Mouse (Mus musculus) stomach, embryonic 16.5 days (tissue): ENCODE results near the gene Hjurp. TPM values are rescaled to one million over a fixed set of nuclear protein-coding genes. Genes with fewer than 3 reads are reported as not detected.

Experiments
- ATAC-seq: fragments of 200-750 bp; cut with Nextera tagmentation; 2 replicates; pipeline ENCODE4 v1.8.0; 2017; ENCODE audit warnings: moderate number of reproducible peaks, moderate TSS enrichment; ENCODE audit not compliant: insufficient read depth, low FRiP score
- H3K27ac ChIP-seq: fragments of 300-500 bp; sonication (generic); 2 replicates; pipeline ENCODE4 v1.5.1; 2014; ENCODE audit warnings: low read length
- H3K27me3 ChIP-seq: fragments of 300-500 bp; sonication (generic); 2 replicates; pipeline ENCODE4 v1.6.1; 2014; ENCODE audit warnings: low read length, control low read depth, mixed read lengths; ENCODE audit not compliant: control insufficient read depth, insufficient read depth
- H3K36me3 ChIP-seq: fragments of 300-500 bp; sonication (generic); 2 replicates; pipeline ENCODE4 v1.6.1; 2014; ENCODE audit warnings: low read length; ENCODE audit not compliant: control insufficient read depth, insufficient read depth
- H3K4me1 ChIP-seq: fragments of 300-500 bp; sonication (generic); 2 replicates; pipeline ENCODE4 v1.6.1; 2014; ENCODE audit warnings: low read length, control low read depth, mixed read lengths; ENCODE audit not compliant: control insufficient read depth, insufficient read depth
- H3K4me2 ChIP-seq: fragments of 300-500 bp; sonication (generic); 2 replicates; pipeline ENCODE4 v1.6.1; 2014; ENCODE audit warnings: low read depth, low read length, mixed read lengths
- H3K4me3 ChIP-seq: fragments of 300-500 bp; sonication (generic); replicated peaks from 2 replicates; pipeline ENCODE4 v1.5.1; 2014; ENCODE audit warnings: mild to moderate bottlenecking, low read length
- H3K9ac ChIP-seq: fragments of 300-500 bp; sonication (generic); 2 replicates; pipeline ENCODE4 v1.6.1; 2014; ENCODE audit warnings: low read length
- H3K9me3 ChIP-seq: fragments of 300-500 bp; sonication (generic); replicated peaks from 2 replicates; pipeline ENCODE4 v1.6.1; 2016; ENCODE audit warnings: low read length, control low read depth; ENCODE audit not compliant: control insufficient read depth
- WGBS: fragments of 180-500 bp; shearing (Covaris S2); extraction: QIAGEN DNeasy Blood & Tissue Kit; methylation state at CpG from one replicate; pipeline ENCODE4 v1.1.7; 2014; 5-methylcytosine and 5-hydroxymethylcytosine counted together
- polyA plus RNA-seq: library from polyadenylated mRNA; unstranded; fragments of >200 nt; fragmentation: Nextera tagmentation; extraction: Ambion mirVana; gene quantifications from 2 replicates; pipeline ENCODE4 v1.2.1, GENCODE M21; 2015

The Hjurp gene
- polyA plus RNA-seq, 1 experiment from 2014 or later: 169 TPM

DNA sequence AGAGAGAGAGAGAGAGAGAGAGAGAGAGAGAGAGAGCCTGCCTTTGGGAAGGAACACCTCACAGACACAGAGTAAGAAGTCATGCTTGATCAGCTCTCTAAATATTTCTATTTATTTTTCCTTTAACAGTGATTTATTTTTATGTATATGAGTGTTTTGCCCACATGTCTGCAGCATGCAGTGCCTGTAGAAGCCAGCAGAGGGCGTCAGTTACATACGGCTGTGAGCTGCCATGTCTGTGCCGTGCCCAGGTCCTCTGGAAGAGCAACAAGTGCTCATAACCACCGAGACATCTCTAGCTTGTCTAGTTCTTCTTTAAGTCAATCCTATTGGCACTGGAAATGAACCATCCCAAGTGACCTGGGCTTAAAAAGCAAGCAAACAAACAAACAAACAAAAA lies 12.5 kb upstream of the Hjurp start:
- Histone ChIP-seq H3K4me3 (no peak overlapping the region), H3K9me3 (peaks cover 3% of the 10 kb centered on the region; the same call in 1 of the 2 replicates), H3K4me1 (no peaks in the 10 kb centered on the region), H3K27me3 (no peaks in the 10 kb centered on the region), H3K4me2 (no peak overlapping the region), H3K27ac (no peak overlapping the region), H3K36me3 (no peaks in the 10 kb centered on the region), H3K9ac (no peak overlapping the region)
- ATAC-seq: no peak
- WGBS: 42% methylated on average over 4 of the region's 4 CpGs

DNA sequence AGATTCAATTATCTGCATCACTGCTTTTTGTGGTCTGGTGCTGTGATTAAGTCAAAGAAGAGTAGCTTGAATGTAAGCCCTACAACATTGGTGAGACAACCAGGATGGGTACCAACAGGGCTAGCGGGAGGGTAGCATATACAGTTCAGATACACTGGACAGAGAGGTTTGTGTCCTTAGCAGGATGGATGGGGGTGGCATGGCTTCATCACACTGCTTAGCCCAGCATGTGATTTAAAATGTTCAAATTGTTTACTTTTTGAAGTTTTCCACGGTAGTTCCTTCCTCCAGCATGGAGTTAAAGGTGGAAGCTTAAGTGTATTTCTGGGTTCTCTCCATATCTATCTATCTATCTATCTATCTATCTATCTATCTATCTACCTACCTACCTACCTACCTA lies 11.7 kb upstream of the Hjurp start:
- no peak for ATAC-seq
- H3K4me3 ChIP-seq: no peak overlapping the region
- H3K9me3 ChIP-seq: 0 out of 2 replicates have a peak, but pooled peaks cover 3% of the 10 kb centered on the region
- H3K9ac ChIP-seq: no peak overlapping the region
- H3K4me2 ChIP-seq: no peak overlapping the region
- H3K36me3 ChIP-seq: no peaks in the 10 kb centered on the region
- no peaks in the 10 kb centered on the region for H3K27me3 ChIP-seq
- no peak overlapping the region for H3K27ac ChIP-seq
- no peaks in the 10 kb centered on the region for H3K4me1 ChIP-seq
- WGBS: 42% methylated on average over 2 of the region's 2 CpGs

DNA sequence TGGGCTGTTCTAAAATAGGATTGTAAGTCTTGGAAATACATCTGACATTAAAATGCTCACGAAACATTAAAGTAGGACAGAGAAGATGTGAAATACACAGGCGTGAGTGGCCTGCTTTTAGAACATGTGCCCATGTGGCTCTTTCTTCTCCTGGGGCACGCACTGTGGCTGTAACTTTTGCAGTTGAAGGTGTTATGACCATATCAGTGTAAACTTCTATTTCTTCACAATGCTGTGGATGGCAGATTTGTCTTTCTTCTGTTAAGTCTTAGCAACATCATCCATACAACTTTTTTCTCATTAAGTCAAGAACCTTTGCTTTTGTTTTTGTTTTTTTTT lies 11.3 kb upstream of the Hjurp start:
- no peak overlapping the region for H3K9ac ChIP-seq
- 71% methylated on average over 3 of the region's 3 CpGs for WGBS
- H3K4me1 ChIP-seq: no peaks in the 10 kb centered on the region
- H3K36me3 ChIP-seq: no peaks in the 10 kb centered on the region
- no peak overlapping the region for H3K27ac ChIP-seq
- ATAC-seq: no peak
- no peak overlapping the region for H3K4me3 ChIP-seq
- H3K27me3 ChIP-seq: no peaks in the 10 kb centered on the region
- no peak overlapping the region for H3K4me2 ChIP-seq
- H3K9me3 ChIP-seq: 0 out of 2 replicates have a peak, but pooled peaks cover 3% of the 10 kb centered on the region

DNA sequence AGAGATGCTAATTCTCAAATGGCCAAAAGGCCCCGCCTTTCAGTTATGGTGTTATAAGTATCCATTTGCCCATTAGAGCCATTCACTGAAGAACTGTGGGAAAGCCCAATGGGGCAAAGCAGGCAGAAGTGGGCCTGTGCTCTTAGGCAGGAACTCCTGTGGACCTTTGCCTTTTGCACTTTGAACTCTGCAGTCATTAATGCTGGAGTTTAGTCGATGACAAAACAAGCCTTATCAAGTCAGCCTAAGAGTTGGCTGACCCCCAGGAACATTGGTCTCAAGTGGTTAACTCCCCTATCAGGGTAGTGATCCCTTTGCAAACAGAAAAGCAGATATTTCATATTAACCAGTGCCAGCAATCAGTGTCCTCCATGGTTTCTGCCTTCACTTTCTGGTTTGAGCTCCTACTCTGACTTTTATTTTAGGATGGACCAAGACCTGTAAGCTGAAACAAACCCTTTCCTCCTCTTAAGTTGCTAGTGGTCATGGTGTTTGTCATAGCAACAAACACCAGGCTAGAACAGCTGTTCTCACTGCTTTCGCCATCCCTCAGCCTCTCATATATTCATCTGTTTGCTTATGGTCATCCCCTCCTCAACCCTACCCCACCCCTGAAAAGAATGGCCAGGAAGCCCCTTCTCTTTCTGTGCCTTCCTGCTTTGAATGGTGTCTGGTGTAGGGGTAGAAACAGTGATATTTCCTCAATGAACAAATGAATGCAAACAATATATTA lies 10.8 kb upstream of the Hjurp start:
- peak; percentile 11; the same call in 1 of the 2 replicates for ATAC-seq
- no peaks in the 10 kb centered on the region for H3K27me3 ChIP-seq
- no peaks in the 10 kb centered on the region for H3K4me1 ChIP-seq
- H3K36me3 ChIP-seq: no peaks in the 10 kb centered on the region
- no peak overlapping the region for H3K4me2 ChIP-seq
- 33% methylated on average over 3 of the region's 3 CpGs for WGBS
- no peak overlapping the region for H3K9ac ChIP-seq
- 0 out of 2 replicates have a peak, but pooled peaks cover 3% of the 10 kb centered on the region for H3K9me3 ChIP-seq
- no peak overlapping the region for H3K4me3 ChIP-seq
- H3K27ac ChIP-seq: no peak overlapping the region

DNA sequence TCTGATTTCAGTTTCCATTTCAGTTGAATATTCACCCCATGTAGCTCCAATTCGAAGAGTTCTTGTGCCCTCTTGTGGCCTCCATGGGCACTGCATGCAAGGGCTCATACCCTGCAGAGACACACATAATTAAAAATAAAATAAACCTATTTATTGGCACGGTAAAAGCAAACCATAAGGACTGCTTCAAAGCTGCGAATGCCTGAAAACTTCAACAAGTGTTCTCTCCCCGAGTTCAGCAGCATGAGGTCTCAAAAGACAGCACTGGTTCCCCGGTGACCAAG lies 10.2 kb upstream of the Hjurp start:
- 0 out of 2 replicates have a peak, but pooled peaks have one; percentile 0 for ATAC-seq
- no peaks in the 10 kb centered on the region for H3K36me3 ChIP-seq
- H3K4me2 ChIP-seq: no peak overlapping the region
- H3K27me3 ChIP-seq: no peaks in the 10 kb centered on the region
- no peak overlapping the region for H3K9ac ChIP-seq
- H3K9me3 ChIP-seq: 0 out of 2 replicates have a peak, but pooled peaks cover 3% of the 10 kb centered on the region
- no peak overlapping the region for H3K4me3 ChIP-seq
- no peak overlapping the region for H3K27ac ChIP-seq
- no peaks in the 10 kb centered on the region for H3K4me1 ChIP-seq
- 37% methylated on average over 5 of the region's 5 CpGs for WGBS

DNA sequence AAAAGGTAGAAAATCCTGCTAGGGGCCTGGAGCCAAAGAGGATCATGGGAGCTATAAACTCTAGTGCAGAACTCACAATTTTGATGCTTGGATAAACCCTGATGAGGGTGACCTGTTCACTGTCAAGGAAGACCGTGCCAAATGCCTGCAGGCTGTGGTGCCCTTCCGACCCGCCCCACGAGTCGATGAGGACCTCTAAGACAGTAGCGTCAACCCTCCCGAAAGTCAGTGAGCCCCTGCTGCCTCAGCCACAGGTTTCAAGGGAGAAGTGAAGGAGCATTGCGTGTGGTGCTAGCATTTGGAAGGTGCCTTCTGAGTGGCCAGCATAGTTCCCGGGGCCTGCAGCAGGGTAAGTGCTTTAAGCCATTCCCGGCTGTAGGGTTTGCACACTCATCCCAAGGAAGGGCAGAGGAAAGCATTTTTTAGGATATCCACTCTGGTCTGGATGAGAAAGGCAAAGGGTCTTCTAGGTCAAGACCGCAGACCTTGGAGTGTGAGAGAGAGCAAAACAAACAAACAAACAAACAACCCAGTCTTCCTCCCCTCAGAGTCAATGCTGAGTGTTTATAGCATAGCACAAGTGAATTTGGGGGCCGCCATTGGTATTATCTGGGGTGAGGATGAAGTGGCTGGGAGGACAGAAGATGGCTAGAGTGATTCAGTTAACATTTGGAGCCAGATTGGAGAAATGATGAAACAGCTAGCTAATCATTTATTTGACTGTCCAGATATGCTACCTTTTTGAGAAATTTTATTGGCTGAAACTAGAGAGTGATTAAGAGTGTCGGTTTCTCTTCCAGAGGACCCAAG lies 9.7 kb upstream of the Hjurp start:
- Histone ChIP-seq H3K9me3 (0 out of 2 replicates have a peak, but pooled peaks cover 3% of the 10 kb centered on the region), H3K27ac (no peak overlapping the region), H3K4me2 (no peak overlapping the region), H3K9ac (no peak overlapping the region), H3K36me3 (no peaks in the 10 kb centered on the region), H3K4me3 (no peak overlapping the region), H3K4me1 (no peaks in the 10 kb centered on the region), H3K27me3 (no peaks in the 10 kb centered on the region)
- no peak for ATAC-seq
- 71% methylated on average over 13 of the region's 13 CpGs for WGBS

DNA sequence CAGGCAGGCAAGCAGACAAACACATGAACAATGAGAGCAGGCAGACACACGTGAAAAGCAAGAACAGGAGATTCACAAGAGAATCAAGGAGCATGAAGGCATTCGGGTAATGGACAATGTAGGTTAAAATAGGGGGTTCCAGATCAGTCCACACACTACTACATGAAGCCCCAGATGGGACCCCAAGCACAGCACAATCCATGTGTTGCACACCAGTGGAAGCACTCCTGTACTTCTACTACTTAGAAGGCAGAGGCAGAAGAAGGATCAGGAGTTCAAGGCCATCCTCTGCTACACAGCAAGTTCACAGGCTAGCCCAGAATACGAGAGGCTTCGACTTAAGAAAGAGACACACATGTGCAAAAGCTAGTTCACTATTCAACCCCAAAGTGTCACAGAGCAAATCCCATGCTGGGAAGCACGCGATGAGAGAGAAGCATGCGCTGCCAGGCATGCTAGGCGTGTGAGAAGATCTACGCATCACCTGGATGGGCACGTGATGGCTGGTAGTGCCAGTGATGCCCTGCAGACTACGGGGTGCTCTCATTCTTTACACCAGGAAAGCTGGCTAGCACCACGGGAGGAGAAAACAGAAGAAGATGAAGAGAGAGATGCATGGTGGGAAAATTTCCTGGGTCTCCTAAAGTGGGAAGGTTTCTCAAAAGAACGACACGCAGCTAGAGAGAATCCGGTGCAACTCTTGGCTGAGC lies 8.9 kb upstream of the Hjurp start:
- no peaks in the 10 kb centered on the region for H3K27me3 ChIP-seq
- no peak overlapping the region for H3K9ac ChIP-seq
- H3K36me3 ChIP-seq: no peaks in the 10 kb centered on the region
- H3K9me3 ChIP-seq: 0 out of 2 replicates have a peak, but pooled peaks cover 3% of the 10 kb centered on the region
- H3K4me2 ChIP-seq: no peak overlapping the region
- H3K4me1 ChIP-seq: no peaks in the 10 kb centered on the region
- WGBS: 80% methylated on average over 15 of the region's 15 CpGs
- no peak overlapping the region for H3K4me3 ChIP-seq
- H3K27ac ChIP-seq: no peak overlapping the region
- ATAC-seq: no peak

DNA sequence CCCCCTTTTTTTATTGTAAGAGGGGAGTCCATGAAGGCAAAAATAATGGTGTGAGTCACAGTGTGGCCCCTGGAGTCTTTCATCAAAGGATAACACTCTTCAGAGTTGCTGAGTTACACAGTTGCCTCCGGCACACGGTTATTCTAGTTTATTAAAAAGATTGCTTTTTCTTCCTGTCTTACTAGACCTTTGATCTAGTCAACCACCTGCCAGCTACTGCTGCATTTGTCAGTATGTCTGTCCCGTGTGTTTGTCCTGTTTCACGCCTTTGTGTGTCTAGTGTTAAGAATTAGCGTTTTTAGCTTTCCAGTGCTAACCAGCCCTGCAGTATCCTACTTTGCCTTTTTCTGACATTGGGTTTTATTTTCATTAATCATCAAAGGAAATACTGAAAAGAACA lies 8.2 kb upstream of the Hjurp start:
- no peak for ATAC-seq
- Histone ChIP-seq H3K4me2 (no peak overlapping the region), H3K27ac (no peak overlapping the region), H3K4me3 (no peak overlapping the region), H3K4me1 (no peaks in the 10 kb centered on the region), H3K36me3 (no peaks in the 10 kb centered on the region), H3K27me3 (no peaks in the 10 kb centered on the region), H3K9me3 (0 out of 2 replicates have a peak, but pooled peaks cover 3% of the 10 kb centered on the region), H3K9ac (no peak overlapping the region)
- 60% methylated on average over 5 of the region's 5 CpGs for WGBS

DNA sequence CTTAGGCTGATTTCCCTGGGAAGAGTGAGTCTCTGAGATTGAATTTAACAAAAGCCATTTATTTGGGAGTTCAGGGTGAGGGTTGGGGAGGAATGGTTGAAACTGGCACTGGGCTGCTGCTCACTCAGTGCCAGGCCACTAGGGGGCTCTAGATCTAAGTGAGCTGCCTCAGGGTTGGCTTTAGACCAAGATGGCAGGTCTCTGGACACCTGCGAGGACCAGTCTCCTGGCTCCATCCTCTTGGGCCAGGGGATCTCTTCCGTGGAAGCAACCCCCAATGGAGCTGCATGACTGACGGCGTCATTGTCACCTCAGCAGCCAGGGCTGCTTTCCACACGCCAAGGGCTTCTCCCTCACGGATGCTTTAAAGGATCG lies 7.5 kb upstream of the Hjurp start:
- Histone ChIP-seq H3K27ac (no peak overlapping the region), H3K36me3 (no peaks in the 10 kb centered on the region), H3K27me3 (no peaks in the 10 kb centered on the region), H3K4me2 (no peak overlapping the region), H3K9me3 (0 out of 2 replicates have a peak, but pooled peaks cover 3% of the 10 kb centered on the region), H3K4me3 (no peak overlapping the region), H3K9ac (no peak overlapping the region), H3K4me1 (no peaks in the 10 kb centered on the region)
- 60% methylated on average over 7 of the region's 7 CpGs for WGBS
- ATAC-seq: peak; percentile 3
